Mouse (Mus musculus) midbrain, postnatal 0 days (tissue): ENCODE measurements around the gene Tspan32. TPM values are rescaled to one million over a fixed set of nuclear protein-coding genes. Genes with fewer than 3 reads are reported as not detected.
A peak's percentile ranks its signal among the peaks of the same experiment; 100 is the strongest.

Source experiments
- ATAC-seq: fragments of 200-750 bp; cut with Nextera tagmentation; 2 replicates; pipeline ENCODE4 v1.8.0; 2017; ENCODE audit warnings: moderate number of reproducible peaks, mild to moderate bottlenecking, moderate TSS enrichment, moderate library complexity; ENCODE audit not compliant: low FRiP score
- DNase-seq: peaks from one replicate; pipeline ENCODE4 v3.0.0-alpha.2; 2015; ENCODE audit warnings: low spot score
- H3K27ac ChIP-seq: fragments of 300-500 bp; sonication (generic); 2 replicates; pipeline ENCODE4 v1.5.1; 2014; ENCODE audit warnings: low read depth, mild to moderate bottlenecking, low read length, mixed read lengths
- H3K27me3 ChIP-seq: fragments of 300-500 bp; sonication (generic); 2 replicates; pipeline ENCODE4 v1.6.1; 2014; ENCODE audit warnings: low read length, control low read depth, mixed read lengths; ENCODE audit not compliant: insufficient read depth
- H3K36me3 ChIP-seq: fragments of 300-500 bp; sonication (generic); 2 replicates; pipeline ENCODE4 v1.6.1; 2014; ENCODE audit warnings: low read length, control low read depth, mixed read lengths; ENCODE audit not compliant: insufficient read depth
- H3K4me1 ChIP-seq: fragments of 300-500 bp; sonication (generic); 2 replicates; pipeline ENCODE4 v1.6.1; 2014; ENCODE audit warnings: mild to moderate bottlenecking, control low read depth, antibody characterized with exemption, low read length, mixed read lengths; ENCODE audit not compliant: insufficient read depth
- H3K4me2 ChIP-seq: fragments of 300-500 bp; sonication (generic); 2 replicates; pipeline ENCODE4 v1.6.1; 2014; ENCODE audit warnings: low read depth, mild to moderate bottlenecking, low read length, mixed read lengths; ENCODE audit not compliant: poor library complexity, severe bottlenecking
- H3K4me3 ChIP-seq: fragments of 300-500 bp; sonication (generic); 2 replicates; pipeline ENCODE4 v1.5.1; 2014; ENCODE audit warnings: low read depth, mild to moderate bottlenecking, low read length, moderate library complexity
- H3K9ac ChIP-seq: fragments of 300-500 bp; sonication (generic); replicated peaks from 2 replicates; pipeline ENCODE4 v1.6.1; 2014; ENCODE audit warnings: mild to moderate bottlenecking, low read length, moderate library complexity, mixed read lengths; ENCODE audit not compliant: poor library complexity, severe bottlenecking
- H3K9me3 ChIP-seq: fragments of 300-500 bp; sonication (generic); 2 replicates; pipeline ENCODE4 v1.6.1; 2016; ENCODE audit warnings: low read length, control low read depth
- CTCF ChIP-seq: IDR thresholded peaks from 2 replicates; pipeline ENCODE4 v1.5.1; 2016; ENCODE audit warnings: antibody characterized with exemption, mild to moderate bottlenecking
- WGBS: fragments of 180-500 bp; shearing (Covaris S2); extraction: QIAGEN DNeasy Blood & Tissue Kit; methylation state at CpG from one replicate; pipeline ENCODE4 v1.1.7; 2014; 5-methylcytosine and 5-hydroxymethylcytosine counted together
- polyA plus RNA-seq: library from polyadenylated mRNA; unstranded; fragments of >200 nt; fragmentation: Nextera tagmentation; extraction: Ambion mirVana; gene quantifications from 2 replicates; pipeline ENCODE4 v1.2.1, GENCODE M21; 2015
- total RNA-seq: library from RNA; depleted of rRNA; stranded (reverse); fragments of >200 nt; gene quantifications from 2 replicates; pipeline ENCODE4 v1.2.3, GENCODE M21; 2014

The Tspan32 gene
- total and polyA plus RNA-seq, 2 experiments from 2014 or later: 0.37 to 0.38 TPM

DNA sequence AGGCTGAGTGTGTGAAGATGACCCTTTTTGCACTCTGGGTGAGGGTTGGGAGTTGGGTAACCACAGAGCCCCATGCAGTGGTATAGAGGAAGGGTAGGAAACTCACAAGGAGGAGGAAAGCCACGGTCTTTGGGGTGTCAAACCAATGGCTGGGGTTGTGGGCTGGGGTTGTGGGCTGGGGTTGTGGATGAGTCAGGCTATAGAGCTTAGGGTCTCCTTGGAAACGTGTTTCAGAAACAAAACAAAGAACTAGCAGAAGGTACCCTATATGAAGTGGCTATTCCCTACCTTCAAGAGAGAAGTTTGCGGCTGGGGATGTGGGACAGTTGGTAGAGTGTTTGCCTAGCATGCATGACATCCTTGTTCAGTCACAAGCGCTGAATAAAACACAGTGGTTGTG, 5.2 kb downstream of the Tspan32 start:
- Histone ChIP-seq H3K27me3 (no peaks in the 10 kb centered on the region), H3K4me2 (no peak overlapping the region), H3K27ac (no peak overlapping the region), H3K4me1 (no peaks in the 10 kb centered on the region; the same call in 1 of the 2 replicates), H3K4me3 (no peak overlapping the region), H3K9ac (no peak overlapping the region), H3K36me3 (no peaks in the 10 kb centered on the region), H3K9me3 (no peaks in the 10 kb centered on the region)
- no peak for DNase-seq
- no peak for ATAC-seq
- 86% methylated on average over 4 of the region's 4 CpGs for WGBS
- no peak for TF ChIP-seq CTCF

DNA sequence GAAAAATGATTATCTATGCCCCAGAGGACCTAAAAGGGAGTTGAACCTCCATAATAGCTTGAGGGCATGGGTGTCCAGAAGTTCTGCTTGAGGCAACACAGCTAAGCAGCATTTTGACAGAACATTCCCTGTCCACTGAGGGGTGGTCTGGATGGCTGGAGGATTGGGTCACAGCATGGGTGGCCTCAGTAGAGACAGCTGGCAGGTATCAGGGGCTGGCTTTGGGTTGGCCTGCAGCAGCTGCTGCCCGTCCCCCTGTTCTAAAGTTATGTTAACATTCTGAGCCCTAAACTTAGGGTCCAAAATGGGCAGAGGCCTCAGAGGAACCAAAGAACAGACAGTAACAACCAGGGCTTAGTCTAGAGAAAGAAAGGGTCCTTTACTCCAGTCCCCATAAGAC, 6.4 kb downstream of the Tspan32 start:
- no peaks in the 10 kb centered on the region for H3K27me3 ChIP-seq
- H3K4me2 ChIP-seq: no peak overlapping the region
- ATAC-seq: no peak
- no peak overlapping the region for H3K4me3 ChIP-seq
- H3K9ac ChIP-seq: no peak overlapping the region
- no peak overlapping the region for H3K27ac ChIP-seq
- no peaks in the 10 kb centered on the region; the same call in 1 of the 2 replicates for H3K4me1 ChIP-seq
- TF ChIP-seq CTCF: no peak
- H3K36me3 ChIP-seq: no peaks in the 10 kb centered on the region
- no peaks in the 10 kb centered on the region for H3K9me3 ChIP-seq
- 89% methylated on average over 1 of the region's 1 CpGs for WGBS
- DNase-seq: no peak

DNA sequence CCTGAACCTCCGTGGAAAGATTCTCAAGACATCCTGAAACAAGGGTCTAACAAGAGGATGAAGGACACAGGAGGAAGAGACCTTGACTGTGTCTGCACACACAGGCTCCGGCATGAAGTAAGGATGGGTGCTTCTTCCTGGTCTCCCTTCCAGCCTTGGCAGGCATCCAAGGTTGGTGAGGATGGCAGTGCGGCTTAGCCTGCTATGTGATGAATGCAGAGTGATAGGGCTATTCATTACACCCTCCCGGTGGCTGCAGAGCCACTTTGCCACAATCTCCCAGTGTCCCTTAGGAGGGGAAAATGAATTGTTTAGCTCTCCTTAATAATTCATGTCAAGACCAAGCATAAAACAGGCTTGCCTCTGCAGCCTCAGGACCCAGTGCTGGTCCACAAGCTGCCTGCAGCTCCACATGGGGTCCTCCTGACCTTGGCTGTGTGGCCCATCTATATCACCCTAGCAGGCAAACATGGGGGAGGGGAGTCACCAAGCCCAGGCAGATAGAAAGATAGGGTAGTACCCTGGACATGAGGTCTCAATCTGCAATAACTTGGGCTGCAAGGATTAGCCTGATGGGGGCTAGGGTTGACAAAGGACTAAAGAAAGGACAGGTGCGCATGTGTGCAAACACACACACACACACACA, 7.5 kb downstream of the Tspan32 start:
- no peak for ATAC-seq
- H3K27ac ChIP-seq: no peak overlapping the region

DNA sequence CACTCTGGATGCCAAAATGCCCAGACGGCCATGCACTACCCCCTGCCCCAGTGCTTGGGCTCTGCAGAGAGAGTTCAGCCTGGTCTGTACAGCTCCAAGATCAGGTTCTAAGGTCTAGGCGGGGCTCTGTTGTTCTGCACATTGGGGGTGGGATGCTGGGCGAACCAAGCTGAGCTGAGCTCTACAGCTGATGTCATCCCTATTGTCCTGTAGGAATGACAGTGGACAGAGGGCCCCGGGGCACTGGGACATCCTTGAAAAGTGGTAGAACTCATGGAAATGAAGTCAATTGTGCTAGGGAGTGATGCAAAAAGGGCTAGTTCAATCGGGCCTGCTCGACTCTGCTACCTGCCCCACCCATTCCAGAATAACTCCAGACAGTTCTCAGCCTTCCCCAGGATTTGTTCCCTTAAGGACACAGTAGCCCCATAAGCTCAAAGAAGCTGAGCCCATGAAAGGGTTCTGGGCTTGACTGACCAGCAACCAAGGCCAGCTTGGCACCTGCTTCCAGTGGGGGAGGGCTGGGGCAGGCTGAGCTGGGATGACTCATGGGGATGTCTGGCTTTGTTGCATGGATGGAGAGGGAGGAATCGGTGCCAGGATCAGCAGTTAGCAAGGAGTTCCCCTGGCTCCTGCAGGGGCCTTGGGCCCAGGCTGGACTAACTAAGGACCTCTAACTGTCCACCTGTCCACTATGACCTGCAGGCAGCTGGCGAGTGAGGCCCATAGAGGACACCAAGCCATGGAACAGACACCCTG, 8.8 kb downstream of the Tspan32 start:
- peak; percentile 53 for DNase-seq
- Histone ChIP-seq H3K27ac (peak overlapping the region; percentile 14; the same call in 1 of the 2 replicates), H3K27me3 (no peaks in the 10 kb centered on the region), H3K4me1 (no peaks in the 10 kb centered on the region; the same call in 1 of the 2 replicates), H3K36me3 (no peaks in the 10 kb centered on the region), H3K4me2 (no peak overlapping the region), H3K4me3 (no peak overlapping the region), H3K9ac (no peak overlapping the region), H3K9me3 (no peaks in the 10 kb centered on the region)
- 56% methylated on average over 8 of the region's 8 CpGs for WGBS
- TF ChIP-seq CTCF: no peak
- ATAC-seq: no peak

More for the DNA sequence above, 7.5 kb downstream of the Tspan32 start:
- Histone ChIP-seq H3K4me3 (no peak overlapping the region), H3K27me3 (no peaks in the 10 kb centered on the region), H3K36me3 (no peaks in the 10 kb centered on the region), H3K9ac (no peak overlapping the region), H3K4me1 (no peaks in the 10 kb centered on the region; the same call in 1 of the 2 replicates), H3K4me2 (no peak overlapping the region), H3K9me3 (no peaks in the 10 kb centered on the region)
- 57% methylated on average over 5 of the region's 5 CpGs for WGBS
- DNase-seq: peak; percentile 56
- no peak for TF ChIP-seq CTCF

DNA sequence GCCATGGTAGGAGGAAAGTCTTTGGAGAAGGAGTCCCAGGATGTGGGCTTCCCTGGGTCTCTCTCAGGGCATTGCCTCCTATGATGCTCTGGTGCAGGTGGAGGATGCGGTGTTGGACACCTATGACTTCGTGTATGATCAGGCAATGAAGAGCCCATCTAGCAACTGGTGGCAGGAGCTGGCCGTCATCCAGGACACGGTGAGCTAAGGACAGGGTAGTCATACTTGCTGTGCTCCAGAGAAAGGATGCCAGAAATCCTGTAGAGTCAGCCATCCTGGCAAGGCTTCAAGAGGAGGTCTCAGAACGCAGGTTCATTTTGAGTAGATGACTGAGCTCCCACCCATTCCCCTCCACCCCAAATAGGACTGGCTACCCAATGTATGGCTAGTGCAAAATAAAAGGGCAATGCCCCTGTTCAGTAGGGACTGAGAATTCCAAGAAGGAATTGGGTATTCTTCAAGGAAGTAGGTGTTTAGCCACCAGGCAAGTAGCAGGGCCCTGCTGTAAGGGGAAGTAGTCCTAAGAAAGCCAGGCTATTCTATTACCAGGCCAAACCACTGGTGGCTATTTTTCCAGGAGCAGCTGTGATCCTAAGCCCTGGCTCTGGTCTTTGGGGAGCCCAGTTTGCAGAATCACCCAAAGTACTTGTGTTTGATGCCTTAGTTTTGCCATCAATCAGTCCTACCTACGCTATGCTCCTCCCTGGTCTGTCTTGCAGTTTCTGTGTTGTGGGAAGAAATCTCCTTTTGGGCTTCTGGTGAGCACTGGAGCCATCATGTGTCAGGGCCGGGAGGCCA, 10.2 kb downstream of the Tspan32 start:
- Histone ChIP-seq H3K9me3 (no peaks in the 10 kb centered on the region), H3K36me3 (no peaks in the 10 kb centered on the region), H3K9ac (no peak overlapping the region), H3K4me2 (no peak overlapping the region), H3K4me3 (no peak overlapping the region), H3K27ac (no peak overlapping the region), H3K4me1 (no peaks in the 10 kb centered on the region; the same call in 1 of the 2 replicates), H3K27me3 (no peaks in the 10 kb centered on the region)
- TF ChIP-seq CTCF: no peak
- 82% methylated on average over 7 of the region's 7 CpGs for WGBS
- DNase-seq (no peak), ATAC-seq (no peak)
